Mouse (Mus musculus): ENCODE results near the gene Des. TPM values are rescaled to one million over a fixed set of nuclear protein-coding genes. Genes with fewer than 3 reads are reported as not detected.

Des gene
- polyA plus RNA-seq, 1 experiment = 68.8 TPM

DNA sequence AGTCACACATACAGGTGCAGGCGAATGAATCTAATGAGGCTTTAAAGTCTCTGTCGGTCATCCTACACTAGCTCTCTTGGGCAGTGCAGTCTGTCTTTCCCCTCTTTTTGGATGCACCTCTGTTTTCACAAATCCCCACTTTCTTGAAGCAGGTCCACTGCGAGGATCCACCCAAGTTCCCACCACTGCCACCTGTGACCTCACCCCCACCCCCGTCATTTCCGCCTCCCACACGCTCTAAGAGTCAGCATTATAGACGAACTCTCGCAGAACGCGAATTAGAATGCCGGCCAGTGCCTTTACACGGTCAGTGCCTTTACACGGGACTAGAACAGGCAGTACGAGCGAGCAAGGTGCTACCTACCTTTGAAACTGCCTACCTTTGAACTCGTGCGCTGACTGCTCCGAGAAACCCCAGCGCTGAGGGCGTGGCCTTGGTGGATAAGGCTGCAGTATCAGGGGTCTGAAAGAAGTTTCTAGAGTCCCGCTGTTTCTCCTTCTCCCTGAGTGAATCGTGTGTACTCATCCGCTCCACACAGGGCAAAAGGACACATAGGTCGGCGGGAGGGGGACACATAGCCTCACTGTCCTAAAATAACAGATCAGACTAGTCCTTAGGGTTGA, 9.3 kb downstream of the Des start:
- Histone ChIP-seq H3K4me1 (ENCODE audit: control insufficient read depth, insufficient read depth, insufficient read length, low read length) (peaks cover 2% of the 10 kb centered on the region; the same call in 1 of the 2 replicates), H3K4me3 (ENCODE audit: insufficient read depth, low read depth, low read length) (no peak overlapping the region), H3K27ac (replicated peaks; ENCODE audit: low read depth, low read length) (no peak overlapping the region)

DNA sequence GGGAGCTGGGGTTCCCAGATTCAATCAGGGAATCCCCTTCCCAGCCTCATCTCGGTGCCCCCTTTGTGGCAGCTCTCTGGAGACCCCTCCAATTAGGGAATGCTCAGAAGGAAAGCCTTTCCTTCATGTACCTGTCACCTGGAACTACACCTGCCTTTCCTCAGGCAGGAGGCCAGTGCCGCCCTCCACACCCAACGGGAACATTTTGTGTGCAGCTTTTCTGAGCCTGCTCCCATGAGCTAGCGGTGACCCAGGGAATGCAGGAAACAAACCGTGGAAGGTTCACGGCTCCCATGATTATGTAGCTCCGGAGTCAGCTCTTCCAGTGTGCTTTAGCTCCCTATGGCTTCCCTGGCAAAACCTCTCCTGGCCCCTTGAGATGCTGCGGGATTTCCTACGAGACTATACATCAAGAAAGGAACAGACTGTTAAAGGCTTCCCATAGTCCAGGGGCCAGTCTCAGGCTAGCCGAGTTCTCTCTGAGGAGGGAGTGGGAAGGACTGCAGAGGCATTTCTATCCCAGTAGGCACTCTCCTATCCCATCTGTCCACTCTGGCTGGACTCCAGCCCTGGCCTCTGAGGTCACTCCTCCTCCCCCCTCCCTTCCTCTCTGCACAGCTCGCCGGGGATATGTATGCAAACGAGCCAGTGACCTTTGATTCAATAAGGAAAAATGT, 10.0 kb downstream of the Des start:
- Histone ChIP-seq H3K27ac (replicated peaks; ENCODE audit: low read depth, low read length) (peak overlapping the region; percentile 76), H3K4me1 (ENCODE audit: control insufficient read depth, insufficient read depth, insufficient read length, low read length) (peaks cover 2% of the 10 kb centered on the region; the same call in 1 of the 2 replicates)

DNA sequence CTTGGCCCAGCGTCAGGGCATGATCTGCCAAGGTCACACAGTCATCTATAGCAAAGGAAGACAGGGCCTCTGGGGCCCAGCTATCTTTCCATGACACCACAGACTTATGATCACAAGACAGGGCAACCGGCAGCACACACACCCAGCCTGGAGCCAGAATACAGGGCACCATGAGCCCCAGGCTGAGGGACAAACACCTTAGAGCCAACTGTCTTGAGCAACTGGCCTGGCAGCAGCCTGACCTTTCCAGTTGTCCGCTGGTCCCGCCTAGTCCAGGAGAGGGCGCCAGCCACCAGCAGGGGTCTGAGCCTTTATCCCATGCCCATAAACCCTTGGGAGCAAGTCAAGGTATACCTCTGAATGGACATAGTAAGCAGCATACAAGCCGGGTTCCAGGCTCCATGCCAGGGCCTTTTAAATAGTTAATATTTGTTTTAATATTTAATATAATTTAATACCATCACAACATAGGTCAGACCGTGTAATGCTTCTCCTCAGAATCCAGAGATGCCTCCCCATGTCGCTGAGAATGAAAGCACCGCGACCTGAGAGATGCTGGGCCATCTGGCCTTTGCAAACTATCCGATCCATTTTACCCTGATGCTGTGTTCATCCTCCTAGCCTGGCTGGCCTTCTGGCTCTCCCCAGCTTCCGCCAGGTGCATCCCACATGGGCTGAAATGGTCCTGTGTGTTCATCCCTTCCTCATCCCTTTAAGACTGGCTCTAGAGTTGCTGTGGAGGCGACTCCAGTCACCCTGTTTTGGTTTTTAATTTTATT, 11.4 kb downstream of the Des start:
- Histone ChIP-seq H3K27ac (replicated peaks; ENCODE audit: low read depth, low read length) (peak overlapping the region; percentile 66), H3K4me3 (ENCODE audit: insufficient read depth, low read depth, low read length) (no peak overlapping the region), H3K4me1 (ENCODE audit: control insufficient read depth, insufficient read depth, insufficient read length, low read length) (peaks cover 4% of the 10 kb centered on the region; the same call in 1 of the 2 replicates)

More for the DNA sequence above, 10.0 kb downstream of the Des start:
- H3K4me3 ChIP-seq (ENCODE audit: insufficient read depth, low read depth, low read length) = 0 out of 2 replicates have a peak overlapping the region, but pooled peaks have one; percentile 9

DNA sequence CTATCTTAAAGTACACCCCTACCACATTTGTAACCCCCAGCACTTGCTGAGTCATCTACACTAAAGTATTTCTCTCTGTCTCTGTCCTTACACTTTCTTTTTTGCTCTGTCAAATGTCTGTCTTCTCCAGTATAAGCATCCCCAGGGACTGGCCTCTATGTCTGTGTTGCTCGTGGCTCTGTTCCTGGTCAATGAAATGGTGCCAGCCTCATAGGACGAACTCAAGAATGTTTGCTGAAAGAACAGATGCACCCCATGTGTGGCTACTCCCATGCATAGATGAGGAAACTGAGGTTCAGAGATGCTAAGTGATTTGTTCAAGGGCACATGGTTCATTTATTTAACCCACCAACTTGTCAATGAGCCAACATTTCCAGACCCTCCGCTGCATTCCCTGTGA, 12.3 kb downstream of the Des start:
- Histone ChIP-seq H3K4me3 (ENCODE audit: insufficient read depth, low read depth, low read length) (no peak overlapping the region), H3K27ac (replicated peaks; ENCODE audit: low read depth, low read length) (0 out of 2 replicates have a peak overlapping the region, but pooled peaks have one; percentile 18), H3K4me1 (ENCODE audit: control insufficient read depth, insufficient read depth, insufficient read length, low read length) (peaks cover 4% of the 10 kb centered on the region; the same call in 1 of the 2 replicates)

DNA sequence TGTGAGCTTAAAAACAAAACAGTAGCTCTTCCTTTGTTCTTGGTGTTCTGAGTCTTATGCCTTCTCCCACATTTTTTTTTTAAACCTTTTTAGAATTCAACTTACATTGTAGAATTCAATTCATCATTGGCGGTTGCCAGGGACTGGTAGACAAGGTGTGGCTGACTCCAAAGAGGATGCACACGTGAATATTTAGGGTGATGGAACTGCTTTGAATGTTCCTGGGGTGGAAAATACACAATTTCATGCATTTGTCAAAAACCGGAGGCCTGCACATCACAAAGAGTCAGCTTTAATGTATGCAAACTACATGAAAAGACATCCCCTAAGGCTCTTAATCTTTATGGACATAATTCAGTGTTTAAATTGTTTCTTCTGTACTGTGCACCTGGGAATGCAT, 13.1 kb downstream of the Des start:
- H3K4me3 ChIP-seq (ENCODE audit: insufficient read depth, low read depth, low read length) = no peak overlapping the region
- peaks cover 4% of the 10 kb centered on the region; the same call in 1 of the 2 replicates for H3K4me1 ChIP-seq (ENCODE audit: control insufficient read depth, insufficient read depth, insufficient read length, low read length)
- H3K27ac ChIP-seq (replicated peaks; ENCODE audit: low read depth, low read length) = no peak overlapping the region

DNA sequence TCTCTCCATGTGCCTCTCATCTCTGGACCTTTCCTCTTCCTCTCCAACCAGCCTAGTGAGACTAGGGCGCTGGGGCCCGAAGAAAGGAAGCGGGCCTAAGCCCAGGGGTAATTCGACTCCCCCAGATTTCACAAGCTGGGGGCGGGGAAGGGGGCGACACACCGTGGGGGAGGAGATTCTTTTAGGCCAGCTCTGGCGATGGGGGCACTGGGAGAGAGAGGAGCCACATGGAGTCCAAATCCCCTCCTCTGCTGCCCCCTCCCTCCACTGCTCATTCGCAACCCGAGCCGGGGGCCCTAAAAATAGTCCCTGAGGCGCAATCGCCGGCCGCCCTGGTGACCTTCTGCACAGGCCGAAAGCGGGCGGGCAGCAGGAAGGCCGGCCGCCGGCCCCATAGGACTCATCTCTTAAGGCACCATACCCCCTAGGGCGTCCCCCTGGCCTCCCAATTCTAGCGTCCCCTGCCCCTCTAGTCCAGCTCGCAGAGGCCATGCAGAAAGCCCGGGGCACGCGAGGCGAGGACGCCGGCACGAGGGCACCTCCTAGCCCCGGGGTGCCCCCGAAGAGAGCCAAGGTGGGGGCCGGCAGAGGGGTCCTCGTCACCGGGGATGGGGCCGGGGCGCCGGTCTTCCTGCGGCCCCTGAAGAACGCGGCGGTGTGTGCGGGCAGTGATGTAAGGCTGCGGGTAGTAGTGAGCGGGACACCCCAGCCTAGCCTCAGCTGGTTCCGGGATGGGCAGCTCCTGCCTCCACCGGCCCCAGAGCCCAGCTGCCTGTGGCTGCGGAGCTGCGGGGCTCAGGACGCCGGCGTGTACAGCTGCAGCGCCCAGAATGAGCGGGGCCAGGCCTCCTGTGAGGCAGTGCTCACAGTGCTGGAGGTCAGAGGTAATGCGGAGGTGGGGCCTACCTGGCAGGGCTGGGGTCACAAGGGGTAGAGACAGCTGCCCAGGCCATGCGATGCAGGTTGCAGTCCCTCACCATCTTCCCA, 15.1 kb downstream of the Des start, which contains the start of gene Speg:
Gene Speg, plus strand, starts transcription at position 348 of the 987 bp plus-strand sequence.
- peaks cover 4% of the 10 kb centered on the region; the same call in 1 of the 2 replicates for H3K4me1 ChIP-seq (ENCODE audit: control insufficient read depth, insufficient read depth, insufficient read length, low read length)
- peak within 1 kb of the TSS; percentile 36 for H3K27ac ChIP-seq (replicated peaks; ENCODE audit: low read depth, low read length)
- peak within 1 kb of the TSS; percentile 45 for H3K4me3 ChIP-seq (ENCODE audit: insufficient read depth, low read depth, low read length)

DNA sequence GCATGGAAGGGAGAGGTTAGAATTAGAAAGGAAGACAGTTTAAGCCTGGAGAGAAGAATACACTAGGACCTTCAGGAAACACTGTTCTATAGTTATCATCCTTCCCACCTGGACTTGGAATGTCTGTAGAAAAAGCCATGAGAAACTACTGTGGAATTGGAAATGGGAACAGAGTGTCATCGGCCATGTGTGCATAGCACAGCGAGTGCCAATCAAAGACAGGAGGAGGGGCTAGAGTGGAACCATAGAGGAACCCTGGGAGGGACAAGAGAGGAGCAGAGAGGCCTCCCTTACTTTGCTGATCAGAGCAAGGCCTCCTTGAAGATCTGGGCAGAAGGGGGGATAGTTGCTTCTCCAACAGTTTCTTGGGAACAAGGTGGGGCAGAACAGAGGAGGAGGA, 19.1 kb downstream of the Des start:
- no peak overlapping the region for H3K27ac ChIP-seq (replicated peaks; ENCODE audit: low read depth, low read length)
- 0 out of 2 replicates have a peak, but pooled peaks cover 2% of the 10 kb centered on the region for H3K4me1 ChIP-seq (ENCODE audit: control insufficient read depth, insufficient read depth, insufficient read length, low read length)
- H3K4me3 ChIP-seq (ENCODE audit: insufficient read depth, low read depth, low read length) = no peak overlapping the region

DNA sequence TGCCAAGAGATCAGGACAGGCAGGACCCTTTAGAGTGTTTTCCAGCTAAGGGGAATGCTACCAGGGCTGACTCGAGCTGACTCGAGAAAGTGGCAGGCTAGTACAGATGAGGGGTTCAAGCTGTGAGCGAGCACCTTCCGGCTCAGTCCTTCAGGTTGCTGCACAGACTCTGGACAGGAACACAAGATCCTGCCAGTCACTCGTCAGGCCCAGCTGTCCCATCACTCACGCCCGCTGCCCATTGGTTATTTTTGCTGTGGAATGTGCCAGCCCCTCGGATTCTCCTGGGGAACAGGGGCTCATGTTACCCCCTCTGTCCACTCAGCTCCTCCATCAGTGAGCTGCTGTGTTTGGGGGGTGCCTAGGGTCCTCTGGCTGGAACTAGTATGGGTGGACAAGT, 19.8 kb downstream of the Des start:
- H3K4me3 ChIP-seq (ENCODE audit: insufficient read depth, low read depth, low read length) = no peak overlapping the region
- no peak overlapping the region for H3K27ac ChIP-seq (replicated peaks; ENCODE audit: low read depth, low read length)
- 0 out of 2 replicates have a peak, but pooled peaks cover 2% of the 10 kb centered on the region for H3K4me1 ChIP-seq (ENCODE audit: control insufficient read depth, insufficient read depth, insufficient read length, low read length)

DNA sequence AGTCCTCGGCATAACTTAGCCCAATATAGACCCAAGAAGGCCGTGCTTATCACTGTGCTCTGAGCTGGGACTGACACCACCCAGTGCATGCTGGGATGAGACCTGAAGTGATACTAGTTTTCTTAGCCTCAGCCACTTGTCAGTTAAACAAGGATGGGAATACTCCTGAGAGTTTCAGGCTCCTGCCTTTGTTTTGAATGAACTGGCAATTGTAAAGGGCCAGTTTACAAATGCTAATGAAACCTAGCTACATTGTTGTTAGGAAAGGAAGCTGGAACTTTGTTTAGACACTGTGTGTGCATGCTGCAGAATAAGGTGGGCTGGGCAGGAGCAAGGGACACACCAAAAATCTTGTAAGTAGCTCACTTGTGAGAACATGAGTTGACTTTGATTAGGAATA, 20.8 kb downstream of the Des start:
- no peak overlapping the region for H3K4me3 ChIP-seq (ENCODE audit: insufficient read depth, low read depth, low read length)
- H3K27ac ChIP-seq (replicated peaks; ENCODE audit: low read depth, low read length) = no peak overlapping the region
- no peaks in the 10 kb centered on the region for H3K4me1 ChIP-seq (ENCODE audit: control insufficient read depth, insufficient read depth, insufficient read length, low read length)

DNA sequence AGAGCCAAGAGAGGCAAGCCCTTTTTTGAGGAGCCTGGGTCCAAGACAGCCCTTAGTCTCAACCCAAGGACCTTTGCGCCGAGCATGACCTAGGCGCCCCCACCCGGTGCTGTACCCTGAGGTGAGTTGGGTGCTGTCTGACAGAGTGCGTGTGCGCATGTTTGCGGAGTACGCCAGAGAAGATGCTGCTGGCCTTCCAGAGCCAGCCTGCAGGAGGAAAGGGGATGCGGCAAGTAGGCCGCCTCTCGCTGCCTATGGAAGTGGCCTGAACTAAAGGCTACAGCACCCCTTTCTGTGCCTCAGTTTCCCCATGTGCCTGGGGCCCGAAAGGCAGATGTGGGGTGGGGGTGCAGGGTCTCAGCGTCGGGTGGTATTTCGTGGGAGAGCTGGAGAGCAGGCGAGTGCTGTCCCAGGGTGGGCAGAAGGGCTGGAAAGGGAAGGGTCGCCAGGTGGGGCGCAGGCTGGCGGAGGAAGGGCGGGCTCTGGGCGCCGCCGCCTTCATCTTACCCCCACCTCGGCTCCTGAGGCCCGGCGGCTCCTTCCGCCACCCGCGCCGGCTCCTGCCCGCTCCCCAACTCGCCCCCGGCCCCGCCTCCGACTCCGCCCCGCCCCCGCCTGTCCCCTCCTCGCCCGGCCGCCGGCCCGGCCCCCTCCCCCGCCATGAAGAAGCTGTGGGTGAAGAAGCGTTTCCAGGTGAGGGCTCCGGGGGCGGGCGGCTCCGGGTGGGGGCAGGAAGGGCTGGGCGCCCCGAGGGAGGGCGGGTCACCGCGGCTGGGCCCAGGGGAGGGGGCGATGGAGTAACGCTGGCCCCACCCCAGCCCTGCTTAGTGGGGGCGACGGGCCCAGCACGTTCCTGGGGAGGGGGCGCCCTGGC, 21.6 kb downstream of the Des start:
- Histone ChIP-seq H3K4me3 (ENCODE audit: insufficient read depth, low read depth, low read length) (peak overlapping the region; percentile 50), H3K27ac (replicated peaks; ENCODE audit: low read depth, low read length) (no peak overlapping the region), H3K4me1 (ENCODE audit: control insufficient read depth, insufficient read depth, insufficient read length, low read length) (no peaks in the 10 kb centered on the region)

DNA sequence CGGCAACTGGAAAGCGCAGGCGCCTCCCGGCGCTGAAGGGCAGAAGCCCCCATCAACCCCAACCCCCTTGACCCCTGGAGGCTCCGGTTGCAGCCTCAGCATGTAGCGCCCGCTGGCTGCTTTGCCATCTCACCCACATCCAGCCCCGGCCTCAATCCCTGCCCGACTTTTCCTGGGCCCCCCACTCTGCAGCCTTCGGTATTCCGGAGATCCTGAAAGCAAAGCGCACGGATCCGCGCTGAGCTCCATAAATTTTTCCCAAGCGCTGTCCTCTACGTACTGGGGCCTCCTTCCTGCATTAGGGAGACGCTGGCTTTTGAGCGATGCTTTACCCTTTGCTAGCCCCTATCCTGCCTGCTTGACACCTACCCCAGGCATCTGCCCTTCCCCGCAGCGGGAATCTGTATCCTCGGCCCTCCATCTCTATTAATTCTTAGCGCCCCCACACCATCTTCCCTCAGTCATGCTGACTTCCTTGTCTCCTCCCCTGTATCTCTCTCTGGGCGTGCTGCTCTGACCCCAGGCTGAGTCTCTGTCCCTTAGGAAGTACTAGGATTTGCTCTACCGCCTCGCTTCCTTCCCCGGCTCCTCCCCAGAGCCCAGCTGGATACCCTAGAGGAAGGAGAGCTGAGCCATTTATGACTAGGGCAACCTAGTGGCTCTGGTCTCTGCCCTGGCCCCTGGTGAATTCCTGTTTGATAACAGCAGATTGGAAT, 22.4 kb downstream of the Des start:
- no peaks in the 10 kb centered on the region for H3K4me1 ChIP-seq (ENCODE audit: control insufficient read depth, insufficient read depth, insufficient read length, low read length)
- peak overlapping the region; percentile 50 for H3K4me3 ChIP-seq (ENCODE audit: insufficient read depth, low read depth, low read length)
- H3K27ac ChIP-seq (replicated peaks; ENCODE audit: low read depth, low read length) = no peak overlapping the region; the same call in 1 of the 2 replicates

DNA sequence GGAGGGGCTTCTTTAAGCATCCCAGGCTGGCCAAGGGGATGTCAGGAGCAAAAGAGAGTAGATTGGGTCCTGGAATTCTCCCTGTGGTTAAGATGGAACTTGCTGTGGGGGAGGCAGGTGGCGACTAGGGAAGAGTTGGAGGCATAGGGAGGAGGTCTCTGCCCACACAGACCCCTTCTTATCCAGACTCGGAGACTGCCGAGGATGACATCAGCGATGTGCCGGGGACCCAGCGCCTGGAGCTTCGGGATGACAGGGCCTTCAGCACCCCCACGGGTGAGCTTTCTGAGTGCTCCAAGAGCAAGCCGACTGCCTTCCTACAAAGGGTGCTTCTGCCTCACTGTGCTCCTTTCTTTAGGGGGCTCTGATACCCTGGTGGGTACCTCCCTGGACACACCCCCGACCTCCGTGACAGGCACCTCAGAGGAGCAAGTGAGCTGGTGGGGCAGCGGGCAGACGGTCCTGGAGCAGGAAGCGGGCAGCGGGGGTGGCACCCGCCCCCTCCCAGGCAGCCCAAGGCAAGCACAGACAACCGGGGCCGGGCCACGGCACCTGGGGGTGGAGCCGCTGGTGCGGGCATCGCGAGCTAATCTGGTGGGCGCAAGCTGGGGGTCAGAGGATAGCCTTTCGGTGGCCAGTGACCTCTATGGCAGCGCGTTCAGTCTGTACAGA, 24.5 kb downstream of the Des start:
- Histone ChIP-seq H3K4me3 (ENCODE audit: insufficient read depth, low read depth, low read length) (no peak overlapping the region), H3K27ac (replicated peaks; ENCODE audit: low read depth, low read length) (no peak overlapping the region), H3K4me1 (ENCODE audit: control insufficient read depth, insufficient read depth, insufficient read length, low read length) (no peaks in the 10 kb centered on the region)

Data from brown adipose tissue, adult 24 weeks (tissue).